Mouse (Mus musculus) testis, adult 2 months (tissue): ENCODE data around the gene Layn.

Experiments
- CTCF ChIP-seq: fragments of 200-500 bp; IDR thresholded peaks from 2 replicates; pipeline ENCODE4 v1.5.1; 2012; ENCODE audit warnings: low read depth, mild to moderate bottlenecking, inconsistent platforms, low read length, moderate library complexity; ENCODE audit not compliant: control insufficient read depth, insufficient read depth, insufficient replicate concordance
- POLR2A ChIP-seq: fragments of 200-500 bp; IDR thresholded peaks from 2 replicates; pipeline ENCODE4 v1.6.1; 2012; ENCODE audit warnings: low read depth, mild to moderate bottlenecking, inconsistent platforms, low read length, moderate library complexity; ENCODE audit not compliant: control insufficient read depth

- TF ChIP-seq CTCF, result no peak
- TF ChIP-seq POLR2A, result no peak
These were observed 44.6 kb downstream of the Layn start for GRCm38 (mm10) chr9:51032291-51032690.
